Mouse (Mus musculus) heart, embryonic 16.5 days (tissue): ENCODE measurements around the gene Sec24b. TPM values are rescaled to one million over a fixed set of nuclear protein-coding genes. Genes with fewer than 3 reads are reported as not detected.

Experiments used
- ATAC-seq: fragments of 200-750 bp; cut with Nextera tagmentation; replicated peaks from 2 replicates; pipeline ENCODE4 v1.8.0; 2017; ENCODE audit warnings: moderate number of reproducible peaks; ENCODE audit not compliant: insufficient read depth, low FRiP score; ENCODE audit errors: extremely low read depth
- H3K27ac ChIP-seq: fragments of 300-500 bp; sonication (generic); 2 replicates; pipeline ENCODE4 v1.5.1; 2014; ENCODE audit warnings: mild to moderate bottlenecking, low read length, control low read depth, moderate library complexity
- H3K27me3 ChIP-seq: fragments of 300-500 bp; sonication (generic); 2 replicates; pipeline ENCODE4 v1.6.1; 2014; ENCODE audit warnings: low read length, mixed read lengths; ENCODE audit not compliant: control insufficient read depth, insufficient read depth
- H3K36me3 ChIP-seq: fragments of 300-500 bp; sonication (generic); 2 replicates; pipeline ENCODE4 v1.6.1; 2014; ENCODE audit not compliant: control insufficient read depth, insufficient read depth
- H3K4me1 ChIP-seq: fragments of 300-500 bp; sonication (generic); 2 replicates; pipeline ENCODE4 v1.6.1; 2014; ENCODE audit warnings: low read length, mixed read lengths; ENCODE audit not compliant: control insufficient read depth, insufficient read depth
- H3K4me2 ChIP-seq: fragments of 300-500 bp; sonication (generic); 2 replicates; pipeline ENCODE4 v1.6.1; 2014; ENCODE audit warnings: low read depth, mild to moderate bottlenecking, control low read depth, low read length
- H3K4me3 ChIP-seq: fragments of 300-500 bp; sonication (generic); 2 replicates; pipeline ENCODE4 v1.5.1; 2014; ENCODE audit warnings: mild to moderate bottlenecking, control low read depth, low read length
- H3K9ac ChIP-seq: fragments of 300-500 bp; sonication (generic); 2 replicates; pipeline ENCODE4 v1.6.1; 2014; ENCODE audit warnings: low read length, control low read depth
- H3K9me3 ChIP-seq: fragments of 300-500 bp; sonication (generic); replicated peaks from 2 replicates; pipeline ENCODE4 v1.6.1; 2016; ENCODE audit warnings: low read length; ENCODE audit not compliant: control insufficient read depth
- WGBS: fragments of 180-500 bp; shearing (Covaris S2); extraction: QIAGEN DNeasy Blood & Tissue Kit; methylation state at CpG from one replicate; pipeline ENCODE4 v1.1.7; 2014; 5-methylcytosine and 5-hydroxymethylcytosine counted together
- polyA plus RNA-seq: library from polyadenylated mRNA; unstranded; fragments of >200 nt; fragmentation: Nextera tagmentation; extraction: Ambion mirVana; gene quantifications from 2 replicates; pipeline ENCODE4 v1.2.1, GENCODE M21; 2015

Sec24b gene
- polyA plus RNA-seq, 1 experiment from 2014 or later = 25.8 TPM

DNA sequence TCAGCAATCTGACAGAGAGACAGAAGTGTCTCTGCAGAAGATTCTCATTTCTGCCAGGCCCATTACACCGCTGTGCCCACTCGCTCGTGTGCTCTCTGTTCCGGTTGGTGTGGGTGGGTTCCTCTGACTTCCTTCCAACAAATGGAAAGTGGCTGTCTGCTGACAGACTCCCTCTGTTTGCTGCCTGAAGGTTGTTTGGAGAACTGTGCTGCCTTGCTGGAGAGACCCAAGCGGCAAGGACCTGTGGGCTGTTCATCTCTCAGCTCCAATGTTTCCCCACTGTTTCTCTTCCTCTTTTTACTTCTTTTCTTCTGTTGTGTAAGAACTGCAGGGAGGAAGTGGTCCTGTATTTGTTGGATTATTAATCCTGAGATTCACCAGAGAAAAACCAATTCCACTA lies 113.0 kb downstream of the Sec24b start:
- H3K27me3 ChIP-seq = no peaks in the 10 kb centered on the region
- H3K4me2 ChIP-seq = no peak overlapping the region
- H3K4me1 ChIP-seq = no peaks in the 10 kb centered on the region
- H3K27ac ChIP-seq = no peak overlapping the region
- no peak overlapping the region for H3K4me3 ChIP-seq
- 76% methylated on average over 5 of the region's 5 CpGs for WGBS
- ATAC-seq = no peak
- H3K9me3 ChIP-seq = no peaks in the 10 kb centered on the region
- no peaks in the 10 kb centered on the region for H3K36me3 ChIP-seq
- H3K9ac ChIP-seq = no peak overlapping the region

DNA sequence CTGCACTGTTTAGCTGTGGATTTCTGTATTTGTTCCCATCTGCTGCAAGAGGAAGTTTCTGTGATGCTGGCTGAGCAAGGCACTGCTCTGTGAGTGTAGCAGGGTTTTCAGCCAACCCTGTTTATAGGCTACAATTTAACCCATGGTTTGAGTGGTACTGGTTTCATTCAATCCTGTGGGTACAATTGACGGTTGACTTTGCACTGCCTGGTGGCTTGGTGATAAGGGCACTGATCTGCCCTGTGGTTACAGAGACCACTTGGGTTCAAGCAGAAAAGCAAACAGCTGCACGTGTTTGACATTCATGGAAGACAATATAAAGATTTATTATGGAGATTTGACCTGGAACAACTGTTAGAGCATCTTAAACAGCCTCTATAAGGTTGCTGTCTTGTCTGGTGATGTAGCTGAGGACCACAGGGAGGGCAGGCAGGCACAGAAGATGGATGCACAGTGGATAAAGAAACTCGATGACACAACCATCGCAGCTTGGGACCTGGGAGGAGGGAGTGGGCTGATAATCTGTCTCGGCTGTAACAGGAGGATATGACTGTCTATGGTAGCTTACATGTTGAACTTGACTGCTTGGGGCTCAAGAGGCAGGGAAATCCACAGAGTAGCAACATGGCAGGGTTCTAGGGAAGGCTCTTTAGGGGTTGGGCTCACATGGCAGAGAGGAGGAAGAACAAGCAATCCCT lies 115.0 kb downstream of the Sec24b start:
- 54% methylated on average over 5 of the region's 5 CpGs for WGBS
- no peak for ATAC-seq

DNA sequence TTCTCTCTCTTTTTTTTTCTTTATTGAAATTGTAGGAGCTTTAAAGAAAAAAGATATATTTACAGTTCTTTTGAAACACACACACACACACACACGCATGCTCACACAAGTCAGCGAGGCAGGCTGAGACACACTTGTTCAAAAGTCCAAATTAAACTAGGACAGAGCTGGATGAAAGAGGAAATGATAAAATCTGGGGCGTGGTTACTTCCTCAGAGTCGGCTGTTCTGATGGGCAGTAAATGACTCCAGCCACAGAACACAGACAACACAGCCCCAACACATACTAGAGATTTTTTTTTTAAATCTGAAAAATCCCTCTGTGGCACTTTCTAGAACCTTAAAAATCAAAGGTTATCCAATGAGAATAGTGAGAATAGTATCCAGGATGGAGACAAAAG lies 117.5 kb downstream of the Sec24b start:
- Histone ChIP-seq H3K27me3 (no peaks in the 10 kb centered on the region), H3K9me3 (no peaks in the 10 kb centered on the region), H3K9ac (no peak overlapping the region), H3K36me3 (no peaks in the 10 kb centered on the region), H3K4me2 (no peak overlapping the region), H3K27ac (no peak overlapping the region), H3K4me1 (no peaks in the 10 kb centered on the region), H3K4me3 (no peak overlapping the region)
- 57% methylated on average over 4 of the region's 4 CpGs for WGBS
- ATAC-seq = no peak

More for the DNA sequence above, 115.0 kb downstream of the Sec24b start:
- H3K4me3 ChIP-seq = no peak overlapping the region
- H3K9me3 ChIP-seq = no peaks in the 10 kb centered on the region
- no peaks in the 10 kb centered on the region for H3K27me3 ChIP-seq
- no peak overlapping the region for H3K27ac ChIP-seq
- H3K4me1 ChIP-seq = no peaks in the 10 kb centered on the region
- no peak overlapping the region for H3K9ac ChIP-seq
- no peaks in the 10 kb centered on the region for H3K36me3 ChIP-seq
- no peak overlapping the region for H3K4me2 ChIP-seq

DNA sequence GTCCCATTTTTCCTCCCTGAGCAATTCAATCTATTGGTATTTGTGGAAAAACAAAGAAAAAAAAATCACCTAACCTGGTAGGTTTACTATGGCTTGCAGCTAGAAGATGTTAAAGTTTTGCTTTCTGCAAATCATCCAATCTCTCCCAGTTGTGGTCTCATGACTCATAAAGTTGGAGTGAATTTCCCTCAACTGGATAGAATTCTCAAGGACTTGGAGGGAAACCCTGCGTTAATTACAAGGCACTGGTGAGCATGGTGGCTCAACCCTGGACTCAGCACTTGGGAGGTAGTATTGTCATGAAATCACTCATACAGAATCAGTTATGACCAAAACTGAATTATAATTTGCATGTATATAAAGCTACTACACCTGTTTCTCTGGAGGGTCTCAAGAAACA lies 120.1 kb downstream of the Sec24b start:
- Histone ChIP-seq H3K27me3 (no peaks in the 10 kb centered on the region), H3K4me3 (no peak overlapping the region), H3K4me2 (no peak overlapping the region), H3K27ac (no peak overlapping the region), H3K36me3 (no peaks in the 10 kb centered on the region), H3K9me3 (no peaks in the 10 kb centered on the region), H3K9ac (no peak overlapping the region), H3K4me1 (no peaks in the 10 kb centered on the region)
- no peak for ATAC-seq
- WGBS = 92% methylated on average over 1 of the region's 1 CpGs

DNA sequence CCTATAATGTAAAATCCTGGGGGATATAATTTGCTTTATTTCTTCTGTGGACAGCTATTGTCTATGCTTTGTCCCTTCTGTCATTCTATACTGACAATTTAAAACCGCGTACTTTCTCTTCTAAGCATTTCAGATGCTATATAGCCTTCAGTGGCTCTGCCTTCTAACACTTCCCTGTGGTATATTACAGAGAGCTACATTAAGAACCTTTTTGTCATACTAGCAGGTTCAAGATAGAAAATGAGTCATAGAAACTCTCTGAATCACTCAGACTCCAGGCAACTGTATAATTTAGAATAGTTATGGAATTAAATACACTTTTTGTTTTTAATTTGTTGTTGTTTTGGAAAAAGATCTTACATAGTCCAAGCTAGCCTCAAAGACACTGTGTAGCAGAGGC lies 120.6 kb downstream of the Sec24b start:
- no peak overlapping the region for H3K4me3 ChIP-seq
- H3K27ac ChIP-seq = no peak overlapping the region
- H3K4me2 ChIP-seq = no peak overlapping the region
- WGBS = 96% methylated on average over 2 of the region's 2 CpGs
- H3K9ac ChIP-seq = no peak overlapping the region
- no peak for ATAC-seq
- no peaks in the 10 kb centered on the region for H3K36me3 ChIP-seq
- H3K4me1 ChIP-seq = no peaks in the 10 kb centered on the region
- no peaks in the 10 kb centered on the region for H3K9me3 ChIP-seq
- no peaks in the 10 kb centered on the region for H3K27me3 ChIP-seq

DNA sequence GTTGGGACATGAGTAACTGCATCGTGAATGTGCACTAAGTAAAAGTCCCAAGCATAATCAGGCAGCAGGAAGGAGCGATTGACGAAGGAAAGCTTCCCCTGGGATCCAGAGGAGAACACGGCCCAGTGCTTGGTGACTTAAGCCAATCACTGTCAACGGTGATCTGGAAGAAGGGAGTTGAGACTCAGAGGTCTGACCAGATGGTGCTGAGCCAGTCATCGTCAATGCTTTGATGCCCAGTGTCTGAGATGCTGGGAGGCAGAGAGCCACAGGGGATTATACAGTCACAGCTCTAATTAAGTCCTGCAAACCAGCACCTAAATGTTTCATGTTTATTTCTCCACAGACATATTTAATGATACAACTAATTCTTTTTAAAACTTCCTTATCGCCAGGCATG lies 122.3 kb downstream of the Sec24b start:
- Histone ChIP-seq H3K36me3 (no peaks in the 10 kb centered on the region), H3K4me1 (no peaks in the 10 kb centered on the region), H3K27me3 (no peaks in the 10 kb centered on the region), H3K4me2 (no peak overlapping the region), H3K9ac (no peak overlapping the region), H3K9me3 (no peaks in the 10 kb centered on the region), H3K27ac (no peak overlapping the region), H3K4me3 (no peak overlapping the region)
- no peak for ATAC-seq
- WGBS = 64% methylated on average over 7 of the region's 7 CpGs

DNA sequence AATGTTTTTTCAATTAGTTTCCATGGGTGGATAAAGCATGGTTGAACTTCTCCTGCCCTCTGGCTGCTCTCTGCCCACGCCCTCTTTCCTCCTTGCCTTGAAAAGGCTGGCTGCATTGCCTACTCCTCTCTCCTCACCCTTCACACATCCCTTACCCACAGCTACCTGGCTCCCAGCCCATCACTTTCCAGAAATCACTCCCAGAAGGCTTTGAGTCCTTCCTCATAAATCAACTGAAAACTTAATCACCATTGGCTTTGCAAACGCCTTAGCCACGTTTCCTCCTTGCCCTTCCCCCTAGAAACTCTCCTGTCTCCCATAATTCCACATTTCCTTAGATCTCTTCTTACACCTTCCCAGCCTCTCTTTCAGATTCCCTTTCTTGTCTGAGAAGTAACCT lies 123.5 kb downstream of the Sec24b start:
- Histone ChIP-seq H3K9ac (no peak overlapping the region), H3K27ac (no peak overlapping the region), H3K4me1 (no peaks in the 10 kb centered on the region), H3K9me3 (no peaks in the 10 kb centered on the region), H3K27me3 (no peaks in the 10 kb centered on the region), H3K4me2 (no peak overlapping the region), H3K36me3 (no peaks in the 10 kb centered on the region), H3K4me3 (no peak overlapping the region)
- 52% methylated on average over 3 of the region's 3 CpGs for WGBS
- ATAC-seq = no peak

DNA sequence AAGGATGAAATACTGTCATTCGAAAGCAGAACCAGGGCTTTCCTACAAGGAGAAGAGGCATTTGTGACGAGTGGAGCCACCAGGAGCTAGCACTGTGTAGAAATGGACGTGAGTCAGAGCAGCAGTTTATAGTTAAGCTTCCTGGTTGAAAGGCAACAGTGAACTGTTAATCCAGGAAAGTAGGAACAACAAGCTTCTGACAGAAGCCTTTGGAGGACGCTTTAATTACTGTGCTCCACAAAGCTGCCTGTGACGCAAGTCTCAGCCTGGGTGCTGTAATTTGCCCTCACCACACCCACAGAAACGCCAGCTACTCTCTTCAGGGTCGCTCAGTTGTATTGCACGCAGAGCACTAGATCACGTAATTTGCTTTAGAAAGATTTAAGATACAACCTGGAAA lies 124.8 kb downstream of the Sec24b start:
- Histone ChIP-seq H3K4me1 (no peaks in the 10 kb centered on the region), H3K9me3 (no peaks in the 10 kb centered on the region), H3K4me2 (no peak overlapping the region), H3K4me3 (no peak overlapping the region), H3K27me3 (no peaks in the 10 kb centered on the region), H3K27ac (no peak overlapping the region), H3K36me3 (no peaks in the 10 kb centered on the region), H3K9ac (no peak overlapping the region)
- ATAC-seq = no peak
- WGBS = 60% methylated on average over 9 of the region's 9 CpGs
